Mouse (Mus musculus) R1 (cell line): ENCODE results near the gene Il27.

Source experiments
- DNase-seq: peaks from one replicate; pipeline ENCODE4 v3.0.0-alpha.2; 2018; ENCODE audit warnings: low read depth, low spot score

Gene Il27

DNA sequence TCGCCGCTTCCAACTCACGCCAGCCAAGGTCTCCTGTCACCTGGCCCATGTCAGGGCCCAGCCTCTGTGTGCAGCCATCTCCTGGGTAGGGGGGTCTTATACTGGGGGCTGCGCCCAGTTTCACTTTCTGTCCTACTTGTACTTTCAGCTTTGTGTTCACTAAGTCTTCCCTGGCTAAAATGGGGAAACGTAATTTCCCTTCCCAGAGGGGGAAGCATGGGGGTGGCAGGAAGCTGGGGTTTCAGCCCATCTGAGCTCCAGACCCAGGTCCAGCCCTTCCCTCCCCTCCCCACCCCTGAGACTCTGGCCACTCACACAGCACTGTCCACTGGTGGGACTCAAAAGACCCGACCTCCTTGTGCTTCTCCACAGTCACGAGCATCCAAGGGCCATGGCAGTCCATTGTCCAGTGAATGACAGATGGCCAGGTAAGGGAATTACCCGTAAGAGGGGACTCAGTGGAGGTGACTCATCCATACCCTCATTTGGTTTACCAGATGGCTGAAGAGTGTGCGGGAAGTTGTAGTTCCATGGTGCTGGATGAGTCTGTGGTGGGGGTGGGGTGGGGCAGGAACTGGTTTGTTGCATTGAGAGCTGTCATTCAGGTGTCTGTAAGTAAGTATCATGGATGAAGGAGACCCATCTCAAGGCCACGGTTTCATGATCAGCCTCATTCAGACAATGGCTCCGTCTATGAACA lies at the start of gene Il27:
Il27 (minus strand) TSS at position 80 of the 700 bp plus-strand sequence.
- DNase-seq: no peak

DNA sequence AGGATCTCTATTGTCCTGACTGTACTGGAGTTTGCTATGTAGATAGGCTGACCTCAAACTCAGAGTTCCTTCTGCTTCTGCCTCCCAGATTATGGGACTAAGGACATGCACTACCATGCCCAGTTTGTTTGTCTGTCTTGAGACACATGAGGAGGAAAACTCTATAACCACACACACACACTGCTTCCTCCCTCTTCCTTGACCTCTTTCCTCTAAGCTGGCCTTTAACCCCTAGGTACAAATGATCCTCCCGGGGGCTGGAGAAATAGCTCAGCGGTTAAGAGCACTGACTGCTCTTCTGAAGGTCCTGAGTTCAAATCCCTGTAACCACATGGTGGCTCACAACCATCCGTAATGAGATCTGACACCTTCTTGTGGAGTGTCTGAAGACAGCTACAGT lies 49.6 kb upstream of the Il27 start:
- no peak for DNase-seq

GRCm38 (mm10) chr7:126643244-126643617 lies 48.5 kb upstream of the Il27 start:
- DNase-seq: peak; percentile 74

DNA sequence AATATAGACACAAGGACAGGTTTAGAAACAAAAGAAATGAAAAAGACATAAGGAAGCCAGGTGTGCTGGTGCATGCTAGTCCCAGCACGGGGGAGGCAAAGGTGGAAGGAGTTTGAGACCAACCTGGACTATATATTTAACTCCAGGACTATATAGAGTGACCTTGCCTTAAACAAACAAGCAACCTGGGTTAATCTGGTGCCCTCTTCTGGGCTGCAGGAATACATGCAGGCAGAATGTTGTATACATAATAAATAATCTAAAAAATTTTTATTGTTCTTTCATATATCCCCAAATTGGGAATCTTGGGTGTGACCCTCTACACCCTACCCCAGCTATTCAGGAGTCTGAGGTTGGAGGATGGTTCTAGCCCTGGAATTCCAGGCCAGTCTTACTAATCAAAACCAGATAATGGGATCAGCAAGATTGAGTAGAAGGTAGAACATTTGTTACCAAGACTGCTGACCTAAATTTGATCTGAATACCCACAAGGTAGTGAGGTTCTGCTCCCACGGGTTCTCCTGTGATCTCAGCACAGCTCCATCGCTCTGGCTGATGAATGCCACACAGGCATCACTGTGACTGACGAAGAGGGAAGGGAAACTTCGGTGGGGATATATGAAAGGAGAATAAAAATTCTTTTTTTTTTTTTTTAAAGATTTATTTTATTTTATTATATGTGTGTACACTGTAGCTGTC lies 48.0 kb upstream of the Il27 start:
- no peak for DNase-seq

GRCm38 (mm10) chr7:126636733-126637520 lies 42.2 kb upstream of the Il27 start:
- DNase-seq: peak; percentile 67

GRCm38 (mm10) chr7:126635375-126635774 lies 40.6 kb upstream of the Il27 start:
- DNase-seq: no peak

DNA sequence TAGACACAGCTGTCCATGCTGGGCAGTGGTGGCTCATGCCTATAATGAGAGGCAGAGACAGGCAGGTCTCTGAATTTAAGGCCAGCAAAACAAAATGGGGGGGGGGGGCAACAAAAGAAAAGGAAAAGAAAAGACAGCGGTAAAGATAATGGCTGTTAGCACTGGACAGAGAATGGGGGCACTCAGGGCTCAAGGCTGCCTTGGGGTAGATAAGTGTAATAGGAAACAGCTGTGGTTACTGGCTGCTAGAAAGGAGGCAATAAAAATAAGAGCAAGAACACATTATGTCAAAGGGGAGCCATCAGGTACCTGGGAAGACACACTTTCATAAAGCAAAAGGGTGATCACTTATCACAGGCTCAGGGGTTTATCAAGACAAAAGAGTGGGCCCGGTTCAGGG lies 37.7 kb upstream of the Il27 start:
- DNase-seq: no peak

DNA sequence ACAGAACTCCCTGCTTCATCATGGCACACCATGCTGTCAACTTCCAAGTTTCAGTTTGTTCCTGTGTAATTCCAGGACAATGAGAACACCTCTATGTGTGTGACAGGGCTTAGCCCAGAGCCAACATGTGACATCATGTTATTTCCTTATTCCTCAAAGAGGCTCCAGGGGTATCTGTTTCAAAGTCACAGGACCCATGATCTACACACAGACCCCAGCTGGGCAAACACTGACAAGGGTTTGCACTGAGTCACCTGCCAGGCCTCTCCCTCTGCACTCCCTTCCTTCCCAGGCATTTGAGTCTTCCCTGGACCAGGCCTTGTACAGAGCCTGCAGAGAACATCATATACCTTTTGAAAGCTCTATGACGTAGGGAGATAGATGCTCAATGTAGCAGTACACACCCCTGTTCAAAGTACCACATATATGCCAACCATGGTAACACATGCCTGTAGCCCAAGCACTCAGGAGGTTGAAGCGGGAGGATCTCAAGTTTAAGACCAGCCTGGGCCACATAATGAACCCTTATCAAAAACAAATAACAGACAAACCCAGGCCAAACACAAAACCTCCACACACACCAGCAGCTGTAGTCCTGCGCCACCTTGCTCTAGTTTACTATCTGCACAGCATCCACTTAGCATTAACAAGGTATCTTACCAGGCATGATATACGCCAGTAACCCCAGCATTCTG lies 36.2 kb upstream of the Il27 start, which contains the start of gene Nupr1:
Nupr1 (minus strand) TSS at position 38 of the 695 bp plus-strand sequence.
- DNase-seq: no peak

DNA sequence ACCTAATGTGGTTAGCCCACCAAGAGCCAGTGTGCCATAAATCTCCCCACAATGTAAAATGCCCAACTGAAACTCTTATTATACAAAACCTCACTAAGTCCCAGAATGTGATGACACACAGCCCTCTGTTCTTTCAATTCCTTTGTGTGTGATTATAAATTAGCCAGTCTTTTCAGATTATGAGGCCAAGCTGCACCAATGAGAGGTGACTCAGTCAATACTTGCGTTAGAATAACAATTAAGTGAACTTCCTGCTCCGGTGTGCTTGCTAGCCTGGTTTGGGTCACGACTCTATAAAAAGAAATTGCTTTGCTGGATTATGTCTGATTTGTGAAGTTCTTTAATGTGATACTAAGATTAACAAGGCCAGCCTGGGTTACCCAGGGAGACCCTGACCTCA lies 35.2 kb upstream of the Il27 start:
- no peak for DNase-seq

DNA sequence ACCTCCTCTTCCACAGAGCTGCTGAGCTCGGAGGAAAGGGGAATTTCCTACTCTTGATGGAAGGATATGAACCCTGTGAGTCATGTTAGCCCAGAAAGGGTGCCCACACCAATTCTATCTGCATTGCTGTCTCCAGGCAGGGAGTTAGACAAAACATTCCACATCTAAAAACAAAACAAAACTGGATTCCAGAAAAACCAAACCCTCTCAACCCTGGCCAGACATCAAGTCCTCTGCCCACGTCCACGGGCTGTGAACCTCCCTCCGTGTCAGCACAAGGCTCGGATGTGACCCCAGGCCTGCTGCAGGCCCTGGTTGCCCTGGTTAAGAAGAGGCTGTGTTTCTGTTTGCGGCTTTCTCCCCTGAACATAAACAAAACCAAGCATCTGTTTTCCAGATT lies 33.4 kb upstream of the Il27 start:
- no peak for DNase-seq

DNA sequence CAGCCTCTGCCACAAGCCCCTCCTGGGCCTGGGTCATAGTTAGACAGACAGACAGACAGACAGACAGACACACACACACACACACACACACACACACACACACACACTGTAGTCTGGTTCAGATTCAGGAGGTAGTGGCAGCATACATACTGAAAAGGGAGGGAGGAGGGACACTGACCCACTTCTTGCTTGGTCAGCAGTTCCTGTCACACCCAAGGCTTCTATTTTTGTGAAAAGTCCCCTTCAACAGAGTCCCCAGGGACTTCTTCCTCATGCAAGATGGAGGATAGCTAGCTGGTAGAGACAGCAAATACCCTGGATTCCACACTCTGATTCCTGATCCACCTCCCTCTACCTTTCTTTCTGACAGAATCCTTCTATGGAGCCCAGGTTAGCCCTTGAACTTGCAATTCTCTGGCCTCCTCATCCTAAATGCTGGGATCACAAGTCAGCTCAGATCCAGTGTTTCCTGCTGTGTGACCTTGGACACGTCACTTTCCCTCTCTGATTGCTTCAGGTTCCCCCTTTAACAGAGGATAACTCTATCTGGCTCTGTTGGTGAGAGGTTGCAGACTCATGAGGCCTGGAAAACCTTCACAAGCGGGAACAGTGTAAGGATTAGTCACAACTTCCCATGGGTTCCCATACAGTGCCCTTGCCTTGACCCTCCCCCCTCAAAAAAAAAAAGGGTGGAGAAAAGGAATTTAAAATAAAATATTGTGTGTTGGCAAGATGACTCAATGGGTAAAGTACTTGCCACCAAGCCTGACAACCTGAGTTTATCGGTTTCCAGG lies 31.3 kb upstream of the Il27 start:
- no peak for DNase-seq

DNA sequence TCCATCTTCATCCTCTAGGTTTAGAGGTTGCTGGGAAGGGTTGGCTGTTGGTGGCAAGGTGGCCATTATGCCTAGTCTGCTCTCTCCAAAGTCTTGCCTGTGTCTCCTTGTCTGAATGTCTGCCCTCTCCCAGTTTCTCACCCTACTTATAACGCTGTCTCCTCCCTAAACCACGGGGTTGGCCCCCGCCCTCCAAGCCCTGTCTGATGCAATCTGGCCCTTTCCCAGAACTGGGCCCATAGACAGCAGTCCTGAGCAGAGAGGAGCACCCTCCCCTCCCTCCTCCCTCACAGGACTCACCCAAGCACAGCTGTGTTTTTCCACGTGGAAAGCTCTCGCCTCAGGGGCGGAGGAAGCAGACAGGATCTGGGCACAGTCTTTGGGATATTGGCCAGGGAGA lies 30.6 kb upstream of the Il27 start:
- DNase-seq: no peak

GRCm38 (mm10) chr7:126624774-126625173 lies 30.0 kb upstream of the Il27 start:
- peak; percentile 39 for DNase-seq

DNA sequence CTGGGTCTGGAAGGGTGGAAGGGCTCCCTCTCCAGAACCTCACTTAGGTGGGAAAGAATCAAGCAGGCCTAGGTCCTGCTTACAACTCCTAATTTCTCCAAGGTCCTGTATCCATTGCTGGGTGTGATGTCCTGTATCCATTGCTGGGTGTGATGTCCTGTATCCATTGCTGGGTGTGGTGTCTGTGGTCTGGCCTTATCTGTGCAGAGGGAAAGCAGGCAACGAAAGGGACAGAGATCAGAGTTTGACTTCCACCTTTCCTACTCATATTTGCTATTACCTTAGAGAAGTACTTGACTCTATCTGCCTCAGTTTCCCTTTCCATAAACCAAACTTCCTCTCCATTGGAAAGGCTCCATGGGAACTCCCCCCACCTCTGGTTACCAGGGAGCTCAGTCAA lies 28.6 kb upstream of the Il27 start:
- DNase-seq: no peak

DNA sequence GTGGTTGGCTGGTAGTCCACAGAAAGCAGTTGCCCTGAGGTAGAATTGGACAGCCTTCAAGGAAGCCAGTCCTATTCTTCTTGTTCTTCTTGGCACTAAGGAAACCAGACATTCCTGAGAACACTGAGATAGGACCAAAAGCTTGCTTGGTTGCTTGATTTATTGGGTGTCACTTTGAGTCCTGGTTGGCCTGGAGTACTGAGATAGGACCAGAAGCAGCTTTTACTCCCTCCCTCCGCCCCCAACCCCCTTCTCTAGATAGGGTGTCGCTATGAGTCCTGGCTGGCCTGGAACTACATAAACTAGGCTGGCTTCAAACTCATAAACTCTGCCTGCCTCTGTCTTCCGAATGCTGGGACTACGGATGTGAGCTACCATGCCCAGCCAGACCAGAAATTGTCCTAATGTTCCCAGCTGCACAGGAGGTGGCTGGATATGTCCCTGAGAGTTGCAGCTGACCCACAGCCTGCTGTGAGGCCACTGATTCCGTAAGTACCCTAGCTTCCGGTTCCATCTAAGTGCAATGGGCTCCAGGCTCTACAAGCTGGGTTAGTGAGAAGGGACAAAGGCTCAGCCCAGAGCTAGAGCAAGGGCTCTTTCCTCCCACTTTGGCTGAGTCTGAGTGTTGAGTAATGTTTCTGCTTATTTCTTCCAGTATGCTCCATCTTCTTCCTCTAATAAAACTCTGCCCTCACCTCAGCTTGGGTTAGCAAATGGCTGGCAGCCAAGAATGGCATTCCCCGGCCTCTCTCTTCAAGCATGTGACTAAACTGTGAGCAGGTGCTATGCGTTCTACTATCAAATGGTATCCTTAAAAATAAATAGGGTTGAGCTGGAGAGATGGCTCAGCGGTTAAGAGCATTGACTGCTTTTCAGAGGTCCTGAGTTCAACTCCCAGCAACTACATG lies 27.0 kb upstream of the Il27 start:
- DNase-seq: no peak

DNA sequence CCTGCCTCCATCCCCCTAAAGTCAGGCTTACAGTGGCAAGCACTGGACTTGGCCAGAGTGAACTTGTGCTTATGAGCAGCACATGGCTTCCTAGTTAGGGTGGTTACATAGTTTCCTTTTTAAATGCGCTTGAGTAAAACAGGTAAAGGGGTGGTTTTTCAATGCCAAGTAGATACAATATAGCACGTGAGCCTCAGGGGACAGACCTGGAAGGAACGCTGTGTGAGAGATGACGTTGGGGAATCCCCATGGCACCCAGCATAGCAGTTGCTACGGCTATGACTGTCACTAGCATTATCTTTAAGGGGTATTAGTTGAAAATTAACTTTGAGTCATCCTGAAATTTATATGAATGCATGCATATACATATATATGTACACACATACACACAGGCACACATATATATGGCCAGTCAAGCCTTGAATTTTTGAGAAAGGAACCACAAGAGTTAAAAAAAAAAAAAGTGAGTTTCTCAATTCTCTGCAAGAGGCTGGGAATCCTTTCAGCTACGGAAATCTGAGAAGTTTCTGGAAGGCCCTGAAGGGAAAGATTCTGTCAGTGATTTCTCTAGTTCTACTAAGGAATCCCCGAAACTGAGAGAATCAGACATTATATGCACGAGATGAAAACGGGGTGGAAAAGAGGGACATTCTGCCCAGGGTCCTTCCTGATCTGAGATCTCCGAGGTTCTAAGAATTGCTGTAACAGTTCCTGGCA lies 25.0 kb upstream of the Il27 start:
- no peak for DNase-seq

DNA sequence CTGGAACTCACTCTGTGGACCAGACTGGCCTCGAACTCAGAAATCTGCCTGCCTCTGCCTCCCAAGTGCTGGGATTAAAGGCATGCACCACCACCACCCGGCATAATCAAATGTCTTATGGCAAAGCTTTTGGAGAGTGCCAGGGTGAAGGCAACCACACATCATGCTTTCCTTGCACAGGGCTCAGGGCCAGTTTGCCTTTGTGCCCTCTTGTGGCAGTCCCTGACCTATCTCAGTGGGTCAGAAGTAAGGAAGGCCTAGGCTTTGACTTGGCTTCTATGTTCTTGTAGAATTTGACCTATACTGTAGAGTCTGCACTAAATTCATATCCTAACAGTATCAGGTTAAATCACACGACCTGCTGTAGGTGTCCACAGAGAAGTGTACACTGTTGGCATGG lies 22.0 kb upstream of the Il27 start:
- no peak for DNase-seq

GRCm38 (mm10) chr7:126612736-126613135 lies 18.0 kb upstream of the Il27 start:
- peak; percentile 86 for DNase-seq

- no peak for DNase-seq
These were observed 13.1 kb upstream of the Il27 start for GRCm38 (mm10) chr7:126607796-126608195.
